Mouse (Mus musculus) heart, embryonic 11.5 days (tissue): ENCODE data around the gene Kcnd3. TPM values are rescaled to one million over a fixed set of nuclear protein-coding genes. Genes with fewer than 3 reads are reported as not detected.

Experiments used
- ATAC-seq: fragments of 200-750 bp; cut with Nextera tagmentation; replicated peaks from 2 replicates; pipeline ENCODE4 v1.8.0; 2017; ENCODE audit warnings: moderate library complexity; ENCODE audit not compliant: insufficient number of reproducible peaks, low FRiP score, low TSS enrichment
- H3K27ac ChIP-seq: fragments of 300-500 bp; sonication (generic); 2 replicates; pipeline ENCODE4 v1.5.1; 2014; ENCODE audit warnings: mild to moderate bottlenecking, low read depth, low read length
- H3K27me3 ChIP-seq: fragments of 300-500 bp; sonication (generic); 2 replicates; pipeline ENCODE4 v1.6.1; 2014; ENCODE audit warnings: mild to moderate bottlenecking, low read length, mixed read lengths; ENCODE audit not compliant: control insufficient read depth, insufficient read depth
- H3K36me3 ChIP-seq: fragments of 300-500 bp; sonication (generic); 2 replicates; pipeline ENCODE4 v1.6.1; 2014; ENCODE audit warnings: mild to moderate bottlenecking, low read length, moderate library complexity, mixed read lengths; ENCODE audit not compliant: control insufficient read depth, insufficient read depth
- H3K4me1 ChIP-seq: fragments of 300-500 bp; sonication (generic); 2 replicates; pipeline ENCODE4 v1.6.1; 2014; ENCODE audit warnings: low read length; ENCODE audit not compliant: control insufficient read depth, insufficient read depth
- H3K4me2 ChIP-seq: fragments of 300-500 bp; sonication (generic); 2 replicates; pipeline ENCODE4 v1.6.1; 2014; ENCODE audit warnings: mild to moderate bottlenecking, moderate library complexity
- H3K4me3 ChIP-seq: fragments of 300-500 bp; sonication (generic); 2 replicates; pipeline ENCODE4 v1.5.1; 2014; ENCODE audit warnings: low read depth, low read length
- H3K9ac ChIP-seq: fragments of 300-500 bp; sonication (generic); 2 replicates; pipeline ENCODE4 v1.6.1; 2014; ENCODE audit warnings: mild to moderate bottlenecking, low read depth, low read length, moderate library complexity
- H3K9me3 ChIP-seq: fragments of 300-500 bp; sonication (generic); replicated peaks from 2 replicates; pipeline ENCODE4 v1.6.1; 2016; ENCODE audit warnings: low read length; ENCODE audit not compliant: control insufficient read depth
- WGBS: fragments of 180-500 bp; shearing (Covaris S2); extraction: QIAGEN DNeasy Blood & Tissue Kit; methylation state at CpG from one replicate; pipeline ENCODE4 v1.1.7; 2014; ENCODE audit not compliant: insufficient replicate concordance; 5-methylcytosine and 5-hydroxymethylcytosine counted together
- polyA plus RNA-seq: library from polyadenylated mRNA; unstranded; fragments of >200 nt; fragmentation: Nextera tagmentation; extraction: Ambion mirVana; gene quantifications from 2 replicates; pipeline ENCODE4 v1.2.1, GENCODE M21; 2014

The Kcnd3 gene
- polyA plus RNA-seq, 1 experiment from 2014 or later: 0.56 TPM

DNA sequence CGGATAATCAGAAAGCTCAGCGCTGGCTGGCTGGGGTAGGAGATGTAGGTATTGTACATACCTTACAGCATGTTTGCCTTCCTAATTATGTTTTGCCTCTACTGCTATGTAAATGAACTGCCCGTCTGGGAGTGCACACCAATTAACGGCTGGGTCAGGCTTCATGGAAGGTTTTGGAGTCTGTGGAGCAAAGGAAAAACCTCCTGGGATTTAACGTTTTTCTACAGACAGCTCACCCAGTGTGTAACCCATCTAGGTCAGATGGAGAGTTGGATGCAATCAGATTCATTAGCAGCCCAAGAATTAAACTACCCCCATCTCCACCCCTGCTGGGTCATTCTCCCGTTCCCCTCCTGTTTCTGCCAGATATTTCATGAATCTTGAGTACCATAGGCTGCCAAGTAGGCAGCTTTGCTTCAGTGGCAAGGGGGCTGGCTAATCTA is 117.2 kb downstream of the Kcnd3 start:
- 51% methylated on average over 6 of the region's 6 CpGs for WGBS
- Histone ChIP-seq H3K36me3 (no peaks in the 10 kb centered on the region), H3K4me1 (no peaks in the 10 kb centered on the region), H3K27ac (no peak overlapping the region), H3K9ac (no peak overlapping the region), H3K4me3 (no peak overlapping the region), H3K9me3 (no peaks in the 10 kb centered on the region), H3K27me3 (no peaks in the 10 kb centered on the region; the same call in 1 of the 2 replicates), H3K4me2 (no peak overlapping the region)
- ATAC-seq: no peak

DNA sequence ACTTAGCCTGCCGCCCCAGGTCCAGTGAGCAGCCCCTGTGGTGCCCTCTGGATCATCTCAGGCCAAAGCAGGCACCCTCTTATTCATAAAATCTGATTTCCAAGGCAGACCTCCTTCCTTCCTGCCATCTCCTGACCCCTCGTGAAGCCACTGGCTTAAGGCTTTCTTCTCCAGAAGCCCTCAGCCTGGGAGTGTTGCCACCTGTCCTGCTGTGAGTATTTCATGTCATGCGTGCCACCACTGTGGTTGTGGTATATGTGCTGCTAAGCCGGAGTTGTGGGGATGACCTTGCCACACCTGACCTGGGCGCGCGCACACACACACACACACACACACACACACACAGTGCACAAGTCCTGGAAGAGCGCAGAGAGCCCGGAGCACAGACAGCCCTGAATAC is 117.8 kb downstream of the Kcnd3 start:
- ATAC-seq: no peak
- Histone ChIP-seq H3K4me3 (no peak overlapping the region), H3K27me3 (no peaks in the 10 kb centered on the region), H3K4me1 (no peaks in the 10 kb centered on the region), H3K36me3 (no peaks in the 10 kb centered on the region), H3K27ac (no peak overlapping the region), H3K9me3 (no peaks in the 10 kb centered on the region), H3K4me2 (no peak overlapping the region), H3K9ac (no peak overlapping the region)
- whole genome bisulfite sequencing: 65% methylated on average over 9 of the region's 9 CpGs

DNA sequence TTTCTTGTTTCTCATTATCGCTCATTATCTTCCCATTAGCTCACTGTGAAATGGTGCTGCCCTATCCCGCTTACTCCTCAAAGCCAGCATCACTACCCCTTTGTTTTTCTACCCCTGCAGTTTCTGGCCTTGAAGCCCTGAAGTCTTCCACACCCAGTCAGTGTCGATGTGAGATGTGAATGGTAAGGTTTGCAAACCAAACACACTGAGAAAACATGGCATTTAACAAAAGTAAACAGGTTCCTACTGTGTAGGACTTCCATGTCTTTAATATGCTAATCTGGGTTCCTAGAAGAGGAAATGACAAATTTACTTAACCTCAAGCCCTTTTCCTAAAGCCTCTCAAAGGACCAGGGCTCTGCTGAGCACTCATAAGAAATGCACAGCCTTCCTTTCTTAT is 118.7 kb downstream of the Kcnd3 start:
- no peak for ATAC-seq
- no peaks in the 10 kb centered on the region for H3K4me1 ChIP-seq
- H3K36me3 ChIP-seq: no peaks in the 10 kb centered on the region
- no peaks in the 10 kb centered on the region for H3K9me3 ChIP-seq
- H3K27ac ChIP-seq: no peak overlapping the region
- H3K27me3 ChIP-seq: no peaks in the 10 kb centered on the region
- no peak overlapping the region for H3K4me2 ChIP-seq
- H3K9ac ChIP-seq: no peak overlapping the region
- 23% methylated on average over 3 of the region's 3 CpGs for WGBS
- H3K4me3 ChIP-seq: no peak overlapping the region

DNA sequence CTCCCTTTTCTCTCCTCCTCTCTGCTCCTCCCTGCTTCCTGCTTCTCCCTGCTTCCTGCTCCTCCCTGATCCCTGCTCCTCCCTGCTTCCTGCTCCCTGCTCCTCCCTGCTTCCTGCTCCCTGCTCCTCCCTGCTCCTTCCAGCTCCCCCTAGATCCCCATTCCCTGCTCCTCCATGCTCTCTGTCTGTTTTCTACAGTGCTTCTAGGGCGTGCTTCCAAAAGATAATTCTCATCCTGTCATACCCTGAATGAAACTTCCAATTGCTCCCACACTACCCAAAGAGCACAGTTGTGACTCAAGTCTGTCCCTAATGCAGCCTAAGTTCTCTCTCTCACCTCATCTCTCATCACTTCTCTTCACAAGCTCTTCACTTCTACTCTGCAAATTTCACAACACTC is 119.8 kb downstream of the Kcnd3 start:
- Histone ChIP-seq H3K27ac (no peak overlapping the region), H3K4me3 (no peak overlapping the region), H3K36me3 (no peaks in the 10 kb centered on the region), H3K9ac (no peak overlapping the region), H3K4me2 (no peak overlapping the region), H3K4me1 (no peaks in the 10 kb centered on the region), H3K9me3 (no peaks in the 10 kb centered on the region), H3K27me3 (no peaks in the 10 kb centered on the region)
- ATAC-seq: no peak
- 66% methylated on average over 1 of the region's 1 CpGs for WGBS

DNA sequence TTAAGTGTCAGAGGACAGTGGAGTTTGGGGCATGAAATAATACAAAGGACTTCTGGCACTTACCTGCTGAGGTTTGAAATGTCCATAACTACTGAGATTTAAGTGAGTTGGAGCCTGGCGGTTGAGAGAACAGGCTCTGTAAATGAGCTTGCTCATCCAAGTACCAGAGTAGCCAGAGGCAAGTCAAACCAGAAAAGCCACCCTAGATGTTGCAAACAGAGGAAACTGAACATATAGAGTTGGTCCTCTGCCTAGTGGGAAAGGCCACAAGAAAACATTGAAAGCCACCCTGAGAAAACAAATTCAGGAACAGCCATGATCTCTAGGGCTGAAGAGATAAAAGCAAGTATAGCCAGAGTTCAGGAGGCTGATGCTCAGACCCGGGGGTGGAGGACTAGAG is 121.0 kb downstream of the Kcnd3 start:
- WGBS: 67% methylated on average over 2 of the region's 2 CpGs
- ATAC-seq: no peak
- Histone ChIP-seq H3K27me3 (no peaks in the 10 kb centered on the region), H3K4me2 (no peak overlapping the region), H3K27ac (no peak overlapping the region), H3K9me3 (no peaks in the 10 kb centered on the region), H3K9ac (no peak overlapping the region), H3K36me3 (no peaks in the 10 kb centered on the region), H3K4me3 (no peak overlapping the region), H3K4me1 (no peaks in the 10 kb centered on the region)

DNA sequence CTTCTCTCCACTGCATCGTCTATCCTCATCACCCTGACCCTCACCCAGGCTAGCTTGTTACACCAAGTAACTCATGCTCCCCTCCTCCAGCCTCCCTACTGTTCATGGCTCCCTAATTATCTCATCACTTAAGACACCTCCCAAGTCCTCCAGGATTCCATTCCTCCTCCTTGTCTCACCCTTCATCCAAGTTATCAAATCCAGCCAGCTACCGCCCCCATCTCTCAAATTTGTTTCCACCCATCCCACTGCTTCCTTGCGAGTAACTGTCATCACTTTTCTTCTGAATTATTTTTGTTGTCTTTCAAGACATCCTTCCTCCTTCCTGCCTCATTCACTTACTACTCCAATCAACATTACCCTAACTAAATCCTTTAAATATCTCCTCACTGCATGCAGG is 126.2 kb downstream of the Kcnd3 start:
- Histone ChIP-seq H3K9me3 (no peaks in the 10 kb centered on the region), H3K9ac (no peak overlapping the region), H3K27ac (no peak overlapping the region), H3K36me3 (no peaks in the 10 kb centered on the region), H3K4me2 (no peak overlapping the region), H3K4me3 (no peak overlapping the region), H3K27me3 (no peaks in the 10 kb centered on the region), H3K4me1 (no peaks in the 10 kb centered on the region)
- WGBS: 68% methylated on average over 3 of the region's 3 CpGs
- no peak for ATAC-seq

DNA sequence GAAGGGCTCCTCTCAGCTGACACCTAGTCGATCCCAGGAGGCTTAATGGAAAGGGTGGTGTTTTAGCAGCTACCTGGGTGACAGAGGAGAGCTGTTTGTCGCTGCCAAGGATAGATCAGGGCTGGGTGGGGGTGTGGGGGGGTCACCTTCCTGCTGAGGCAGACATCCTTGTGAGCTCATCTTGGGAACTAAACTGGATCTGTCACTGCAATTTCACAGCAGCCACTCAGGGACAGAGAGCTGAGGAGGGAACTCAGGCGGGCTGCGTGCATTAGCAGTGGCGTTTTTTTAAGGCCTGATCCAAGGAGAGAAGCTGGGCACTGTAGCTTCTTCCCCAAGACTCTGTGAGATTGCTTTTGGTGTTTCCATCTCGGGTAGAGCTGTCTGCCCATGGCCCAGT is 129.0 kb downstream of the Kcnd3 start:
- ATAC-seq: no peak
- no peaks in the 10 kb centered on the region for H3K9me3 ChIP-seq
- H3K27ac ChIP-seq: no peak overlapping the region
- no peaks in the 10 kb centered on the region for H3K36me3 ChIP-seq
- no peaks in the 10 kb centered on the region for H3K27me3 ChIP-seq
- 56% methylated on average over 6 of the region's 6 CpGs for WGBS
- H3K4me1 ChIP-seq: no peaks in the 10 kb centered on the region
- H3K4me3 ChIP-seq: no peak overlapping the region
- H3K4me2 ChIP-seq: no peak overlapping the region
- no peak overlapping the region for H3K9ac ChIP-seq

DNA sequence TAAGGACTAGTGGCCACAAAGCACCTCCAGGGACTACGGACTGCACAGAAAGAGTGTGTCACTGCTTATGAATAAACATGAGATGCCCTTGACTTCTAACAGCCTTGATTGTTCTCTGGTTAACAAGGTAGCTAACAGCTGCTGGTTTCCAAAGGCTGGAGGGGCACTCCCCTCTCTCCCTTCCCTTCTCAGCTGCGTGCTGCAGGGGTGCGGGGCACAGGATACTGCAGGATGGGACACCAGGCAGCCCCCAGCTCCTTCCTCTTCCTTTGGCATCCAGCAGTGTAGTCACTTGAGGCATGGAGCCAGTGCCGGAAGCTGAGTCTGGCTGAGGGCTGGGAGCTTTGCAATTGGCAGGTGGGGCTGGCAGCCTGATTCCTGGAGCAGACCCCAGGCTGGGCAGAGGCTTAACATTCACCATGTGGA is 133.6 kb downstream of the Kcnd3 start:
- no peaks in the 10 kb centered on the region for H3K36me3 ChIP-seq
- H3K9ac ChIP-seq: no peak overlapping the region
- no peaks in the 10 kb centered on the region for H3K4me1 ChIP-seq
- H3K27me3 ChIP-seq: peaks cover under 1% of the 10 kb centered on the region; the same call in 1 of the 2 replicates
- no peak overlapping the region for H3K4me3 ChIP-seq
- WGBS: 28% methylated on average over 4 of the region's 4 CpGs
- H3K9me3 ChIP-seq: no peaks in the 10 kb centered on the region
- no peak overlapping the region for H3K4me2 ChIP-seq
- no peak for ATAC-seq
- no peak overlapping the region for H3K27ac ChIP-seq

DNA sequence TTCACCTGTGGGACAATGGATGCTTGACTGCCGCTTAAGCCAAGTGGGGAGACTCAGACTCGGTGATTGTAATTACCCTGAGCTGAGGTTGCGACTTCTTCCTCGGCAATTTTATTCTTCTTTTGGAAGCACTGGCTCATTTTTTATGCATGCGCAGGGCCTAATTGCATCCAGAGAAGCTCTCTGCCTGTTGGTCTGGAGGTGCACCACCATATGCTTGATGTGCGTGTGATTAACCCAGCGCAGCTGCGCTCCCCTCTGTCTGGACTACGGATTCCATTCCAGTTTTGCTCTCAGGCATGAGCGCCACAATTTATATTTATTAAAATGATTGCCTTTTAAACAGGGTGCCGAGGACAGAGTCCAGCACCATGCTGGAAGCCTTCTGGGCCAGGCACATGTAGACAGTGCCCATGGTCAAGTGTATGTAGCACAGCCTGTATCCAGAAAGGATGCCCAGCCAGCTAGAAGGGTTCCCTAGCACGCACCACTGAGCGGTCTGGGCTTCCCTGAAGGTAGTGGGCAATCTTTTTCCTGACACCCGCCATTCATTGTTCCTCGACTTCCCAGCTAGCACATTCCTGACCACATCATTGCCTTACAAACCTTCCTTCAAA is 138.0 kb downstream of the Kcnd3 start:
- Histone ChIP-seq H3K27ac (no peak overlapping the region), H3K9me3 (no peaks in the 10 kb centered on the region), H3K4me1 (no peaks in the 10 kb centered on the region), H3K4me3 (no peak overlapping the region), H3K4me2 (no peak overlapping the region), H3K9ac (no peak overlapping the region), H3K27me3 (peaks cover 3% of the 10 kb centered on the region; the same call in 1 of the 2 replicates), H3K36me3 (no peaks in the 10 kb centered on the region)
- ATAC-seq: no peak
- 80% methylated on average over 15 of the region's 15 CpGs for WGBS
